Mouse (Mus musculus) Patski (cell line): Measurements from ENCODE around the gene Mnat1. TPM values are rescaled to one million over a fixed set of nuclear protein-coding genes. Genes with fewer than 3 reads are reported as not detected.

Source experiments
- ATAC-seq: fragments of 100-300 bp; one replicate; pipeline ENCODE4 v1.8.0; 2021
- CTCF ChIA-PET: fragments of 350-600 bp; sonication (Branson Sonifier 250); formaldehyde crosslinking; loops from one replicate; lab custom pipeline; 2022; ENCODE audit warnings: inconsistent platforms; lab: Charles Lee
- POLR2A ChIA-PET: fragments of 350-600 bp; sonication (Branson Sonifier 250); formaldehyde crosslinking; loops from one replicate; lab custom pipeline; 2022; ENCODE audit warnings: antibody characterized with exemption, inconsistent platforms; lab: Charles Lee
- DNase-seq: peaks from one replicate; pipeline ENCODE4 v3.0.0-alpha.2; 2011; ENCODE audit warnings: low read depth, low spot score
- H3K27me3 ChIP-seq: fragments of 371-371 bp; one replicate; pipeline ENCODE4 v1.5.1; 2021
- CTCF ChIP-seq: fragments of 100-300 bp; IDR thresholded peaks from one replicate; pipeline ENCODE4 v1.5.1; 2021
- in situ Hi-C: fragments of 300-500 bp; cut with MboI; formaldehyde crosslinking; loops from 3 replicates; pipeline ENCODE4 v1.11.1; 2018; ENCODE audit warnings: low pct_unique_long_range_greater_than_20kb, mixed read lengths
- polyA plus RNA-seq: library from polyadenylated mRNA; unstranded; gene quantifications from one replicate; pipeline ENCODE4 v1.2.3, GENCODE M21; 2021

Mnat1 gene
- polyA plus RNA-seq, 1 experiment from 2014 or later, result 45.3 TPM

DNA sequence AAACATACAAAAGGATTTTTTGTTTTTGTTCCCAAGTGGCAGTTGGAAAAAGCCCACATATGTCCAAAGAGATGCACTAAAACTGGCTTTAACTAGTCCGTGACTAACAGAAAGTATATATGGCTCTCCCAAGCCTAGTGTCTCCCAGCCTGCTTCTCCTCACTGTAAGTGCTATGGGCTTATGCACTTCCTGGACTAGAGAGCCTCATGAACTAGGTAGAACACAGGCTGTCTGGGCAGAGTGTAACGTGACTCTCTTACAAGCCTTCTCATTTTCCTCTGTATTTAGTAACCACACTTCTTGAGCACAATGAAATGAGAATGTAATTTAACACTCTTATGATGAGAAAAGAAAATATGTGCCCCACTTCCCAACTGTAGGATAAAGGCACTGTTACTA, 185.2 kb downstream of the Mnat1 start:
- in situ Hi-C loops, result no loop called here
- ATAC-seq (no peak), DNase-seq (no peak)
- POLR2A ChIA-PET, result no interaction called here
- CTCF ChIA-PET, result no interaction called here
- H3K27me3 ChIP-seq, result no peaks in the 10 kb centered on the region
- TF ChIP-seq CTCF, result no peak

DNA sequence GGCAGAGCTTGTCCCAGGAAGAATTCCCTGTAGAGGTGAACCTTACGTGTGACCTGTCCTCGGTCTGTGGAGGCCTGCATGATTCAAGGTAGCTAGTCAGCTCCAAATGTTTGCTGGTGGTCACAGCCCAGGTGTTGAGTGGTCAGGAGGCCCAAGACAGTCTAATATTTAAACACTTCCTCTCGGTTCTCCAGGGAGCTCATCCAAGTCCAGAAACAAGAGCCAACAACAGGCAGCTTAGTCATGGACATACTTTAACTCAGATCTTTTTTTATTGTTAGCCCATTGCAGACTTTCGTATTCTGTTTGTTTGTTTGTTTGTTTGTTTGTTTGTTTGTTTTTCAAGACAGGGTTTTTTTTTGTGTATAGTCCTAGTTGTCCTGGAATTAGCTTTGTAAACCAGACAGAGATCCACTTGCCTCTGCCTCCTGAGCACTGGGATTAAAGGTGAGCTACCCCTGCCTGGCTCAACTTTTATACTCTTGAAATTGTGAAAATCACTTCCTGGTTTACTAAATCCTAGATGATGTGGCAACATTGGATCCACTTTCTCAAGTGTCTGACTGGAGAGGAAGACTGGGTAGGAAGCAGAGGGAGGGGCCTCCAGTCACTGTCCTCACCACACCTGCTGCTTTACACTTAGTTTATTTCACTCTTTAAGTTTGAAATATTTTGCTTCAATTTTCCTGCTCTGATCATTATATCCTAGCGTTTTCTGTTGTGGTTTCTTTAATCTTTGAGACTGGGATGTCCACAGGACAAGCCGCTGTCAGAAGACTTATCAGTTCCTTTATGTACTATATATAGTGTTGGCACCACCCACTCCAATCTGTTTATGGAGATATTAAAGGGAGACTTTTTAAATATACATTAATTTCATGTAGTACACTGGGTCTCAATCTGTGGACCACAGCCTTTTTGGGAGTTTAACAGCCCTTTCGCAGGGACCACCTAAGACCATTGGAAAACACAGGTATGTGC, 194.5 kb downstream of the Mnat1 start:
- ChIA-PET POLR2A (no interaction called here), CTCF (interaction anchor here (1.6 kb wide), 1 partner anchor 8 kb away, joined by 3 read pairs; no protein-coding TSS in a partner anchor)
- in situ Hi-C loops, result no loop called here
- no peaks in the 10 kb centered on the region for H3K27me3 ChIP-seq
- ATAC-seq, result no peak
- no peak for TF ChIP-seq CTCF
- DNase-seq, result no peak

Other genes with a start within 250 kb of the Mnat1 start
- not detected for gene Six6, start 183.8 kb upstream of the Mnat1 start, polyA plus RNA-seq
- gene 4930447C04Rik, start 182.9 kb upstream of the Mnat1 start, polyA plus RNA-seq, result not detected
- 19.9 TPM for gene Six1, start 69.8 kb upstream of the Mnat1 start, polyA plus RNA-seq
- gene Six4, start 10.3 kb upstream of the Mnat1 start, polyA plus RNA-seq, result 2.7 TPM
- 19.1 TPM for gene Trmt5, start 163.0 kb downstream of the Mnat1 start, polyA plus RNA-seq
- 17.1 TPM for gene Slc38a6, start 163.1 kb downstream of the Mnat1 start, polyA plus RNA-seq